Mouse (Mus musculus) frontal cortex, postnatal 14 days (tissue): ENCODE results near the gene Hspa12b.
"Not testable (repeated sequence)": the region's sequence is repeated elsewhere in the genome, so short reads cannot be mapped to it uniquely, and the experiment has no call there.

Source experiments
- DNase-seq, 2 experiments: peaks; one replicate each; pipeline ENCODE4 v3.0.0; 2022; ENCODE audit warnings: low spot score in 2 of 2

The Hspa12b gene

GRCm38 (mm10) chr2:131127161-131127730 is at the start of gene Hspa12b:
TSS of gene Hspa12b (plus strand) at chr2:131127280.
- DNase-seq, result no peak

GRCm38 (mm10) chr2:131080507-131080906 is 46.6 kb upstream of the Hspa12b start:
- no peak for DNase-seq

DNA sequence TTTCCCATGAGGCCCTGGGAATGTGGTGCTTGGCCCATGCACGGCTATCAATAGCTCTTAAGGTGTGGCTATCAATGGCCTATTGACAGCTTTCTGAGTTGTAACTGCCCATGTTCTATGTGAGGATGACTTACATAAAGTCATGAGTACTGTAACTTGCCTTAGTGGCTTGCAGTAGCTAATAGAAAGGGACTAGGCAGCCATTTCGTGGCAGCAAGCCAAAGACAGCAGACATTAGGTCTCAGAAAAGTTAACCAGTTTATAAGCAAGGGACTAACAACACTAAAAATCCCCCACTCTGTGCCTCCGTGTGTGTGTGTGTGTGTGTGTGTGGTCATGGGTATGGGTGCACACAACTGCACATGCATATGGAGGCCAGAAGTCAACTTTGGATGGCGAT is 42.9 kb upstream of the Hspa12b start:
- DNase-seq, result no peak

DNA sequence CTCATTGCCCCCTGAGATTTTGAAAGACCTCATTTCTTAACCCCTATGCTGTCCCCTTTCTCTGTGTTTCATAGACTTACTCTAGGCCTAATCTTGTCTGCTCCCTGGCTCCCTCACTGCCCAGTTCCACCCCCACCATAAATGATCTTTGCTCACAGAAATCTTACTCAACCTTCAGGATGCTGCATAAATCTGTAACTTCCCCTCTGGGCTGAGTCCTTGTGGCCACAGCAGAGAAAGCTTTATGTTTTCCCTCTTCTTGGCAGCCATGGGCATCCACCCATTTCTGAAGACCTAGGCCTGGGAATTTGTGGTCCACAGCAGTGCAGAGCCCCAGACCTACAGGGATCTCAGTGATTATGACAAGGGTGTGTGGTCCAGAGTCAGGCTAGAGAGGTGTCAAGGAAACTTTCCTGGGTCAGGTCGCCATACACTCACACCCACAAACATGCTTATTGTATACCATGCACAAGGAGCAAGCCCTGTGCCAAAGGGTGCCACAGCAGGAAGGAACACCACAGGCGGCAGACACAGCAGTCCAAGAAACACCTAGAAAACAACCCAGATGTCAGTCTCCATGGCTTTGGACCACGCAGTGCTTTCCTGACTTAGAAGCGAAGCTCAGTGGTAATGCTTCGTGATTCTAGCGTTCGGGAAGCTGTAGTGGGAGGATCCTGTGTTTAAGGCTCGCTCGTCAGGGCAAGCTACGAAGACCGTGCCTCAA is 40.3 kb upstream of the Hspa12b start, which contains the start of gene Siglec1:
Gene Siglec1, minus strand, starts transcription at position 99 of the 724 bp plus-strand sequence.
- DNase-seq, result no peak

- no peak for DNase-seq
Observed at GRCm38 (mm10) chr2:131088581-131088980, 38.5 kb upstream of the Hspa12b start.

DNA sequence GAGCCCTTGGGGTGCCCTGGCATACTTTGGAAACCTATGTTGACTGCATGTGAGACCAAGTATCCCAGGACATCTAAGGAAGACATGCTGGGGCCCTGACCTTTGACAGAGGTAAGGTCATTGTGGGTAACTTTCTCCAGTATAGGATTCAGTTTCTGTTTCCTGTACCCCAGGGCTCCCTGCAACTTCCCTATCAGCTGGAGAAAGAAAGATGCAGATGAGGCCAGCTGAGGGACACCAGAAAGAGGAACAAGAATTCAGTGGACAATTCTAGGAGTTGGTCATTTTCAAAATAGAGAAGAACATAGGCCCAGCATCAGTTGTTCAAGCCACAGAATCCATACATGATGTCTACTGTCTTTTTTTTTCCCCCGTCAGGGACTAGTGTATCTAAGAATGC is 37.4 kb upstream of the Hspa12b start:
- DNase-seq, result no peak

- DNase-seq, result no peak
Observed at GRCm38 (mm10) chr2:131090852-131091251, 36.2 kb upstream of the Hspa12b start.

- DNase-seq, result no peak
Observed at GRCm38 (mm10) chr2:131093577-131093976, 33.5 kb upstream of the Hspa12b start.

GRCm38 (mm10) chr2:131094823-131095222 is 32.3 kb upstream of the Hspa12b start:
- DNase-seq, result peak; percentile 61 to 74

GRCm38 (mm10) chr2:131096101-131096795 is 30.8 kb upstream of the Hspa12b start:
- no peak for DNase-seq

DNA sequence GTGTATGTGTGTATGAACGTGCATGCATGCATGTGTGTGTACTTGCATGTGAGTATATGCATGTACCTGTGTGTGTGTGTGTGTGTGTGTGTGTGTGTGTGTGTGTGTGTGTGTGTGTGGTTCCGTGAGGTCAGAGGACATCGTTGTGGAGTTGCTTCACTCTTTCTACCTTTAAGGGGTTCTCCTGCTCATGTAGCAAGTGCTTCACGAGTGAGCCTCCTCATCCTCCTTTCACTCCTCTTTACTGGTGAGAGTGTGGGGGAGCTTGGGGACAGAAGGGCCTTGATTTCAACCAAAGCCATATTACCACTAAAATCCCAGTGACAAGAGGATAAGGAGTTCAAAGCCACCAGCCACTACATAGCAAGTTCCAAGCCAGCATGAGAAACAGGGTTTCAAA is 30.0 kb upstream of the Hspa12b start:
- DNase-seq, result no peak

GRCm38 (mm10) chr2:131101530-131101929 is 25.6 kb upstream of the Hspa12b start:
- DNase-seq, result no peak

DNA sequence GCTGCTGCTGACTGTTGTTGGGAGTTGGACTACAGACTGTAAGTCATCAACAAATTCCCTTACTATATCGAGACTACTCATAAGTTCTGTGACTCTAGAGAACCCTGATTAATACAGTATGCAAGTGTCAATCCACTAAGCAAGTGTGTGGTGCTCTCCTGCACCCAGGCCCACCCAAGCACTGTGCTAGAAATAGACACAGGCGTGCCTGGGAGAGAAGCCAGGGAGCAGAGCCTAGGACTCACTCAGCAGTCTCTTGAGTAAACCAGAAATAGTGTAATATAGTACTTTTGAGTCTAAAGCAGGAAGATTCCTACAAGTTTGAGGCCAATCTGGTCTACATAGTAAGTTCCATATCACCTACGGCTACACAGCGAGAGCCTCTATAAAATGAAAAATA is 23.1 kb upstream of the Hspa12b start:
- no peak for DNase-seq

DNA sequence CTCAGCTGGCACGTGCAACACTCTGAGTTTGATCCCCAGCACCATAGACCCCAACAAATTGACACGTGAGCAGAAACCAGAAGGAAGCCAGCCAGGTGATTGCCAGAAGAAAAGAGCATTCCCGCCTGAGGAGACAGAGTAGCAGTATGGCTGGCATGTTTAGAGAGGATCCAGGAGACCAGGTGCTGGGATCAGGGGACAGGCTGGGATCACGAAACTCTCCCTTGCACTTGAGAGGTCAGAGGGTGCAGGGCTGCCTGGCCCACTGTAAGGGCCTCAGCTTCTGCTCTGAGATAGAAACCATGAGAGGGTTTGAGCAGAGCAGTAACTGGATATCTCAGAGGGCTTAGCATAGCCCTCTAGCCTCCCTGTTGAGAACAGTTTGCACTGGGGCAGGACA is 22.0 kb upstream of the Hspa12b start:
- not testable (repeated sequence) for DNase-seq

DNA sequence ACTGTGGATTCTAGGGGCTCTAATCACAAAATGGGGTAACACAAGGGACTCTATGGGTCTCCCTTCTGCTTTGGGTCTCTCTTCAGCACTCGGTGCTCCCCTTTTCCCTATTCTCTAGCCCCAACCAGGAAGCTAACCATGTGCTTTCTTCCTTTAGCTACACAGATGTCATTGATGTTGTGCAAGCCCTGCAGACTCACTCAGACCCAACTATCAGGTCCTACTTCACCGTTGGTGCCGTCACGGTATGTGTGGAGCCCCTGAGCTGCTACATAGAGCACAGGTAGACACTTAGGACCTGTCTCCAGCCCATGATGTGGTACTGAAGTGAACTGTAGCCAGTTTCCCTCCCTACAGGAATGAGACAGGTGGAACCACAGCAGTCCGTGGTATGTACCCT is 21.1 kb upstream of the Hspa12b start:
- no peak for DNase-seq

DNA sequence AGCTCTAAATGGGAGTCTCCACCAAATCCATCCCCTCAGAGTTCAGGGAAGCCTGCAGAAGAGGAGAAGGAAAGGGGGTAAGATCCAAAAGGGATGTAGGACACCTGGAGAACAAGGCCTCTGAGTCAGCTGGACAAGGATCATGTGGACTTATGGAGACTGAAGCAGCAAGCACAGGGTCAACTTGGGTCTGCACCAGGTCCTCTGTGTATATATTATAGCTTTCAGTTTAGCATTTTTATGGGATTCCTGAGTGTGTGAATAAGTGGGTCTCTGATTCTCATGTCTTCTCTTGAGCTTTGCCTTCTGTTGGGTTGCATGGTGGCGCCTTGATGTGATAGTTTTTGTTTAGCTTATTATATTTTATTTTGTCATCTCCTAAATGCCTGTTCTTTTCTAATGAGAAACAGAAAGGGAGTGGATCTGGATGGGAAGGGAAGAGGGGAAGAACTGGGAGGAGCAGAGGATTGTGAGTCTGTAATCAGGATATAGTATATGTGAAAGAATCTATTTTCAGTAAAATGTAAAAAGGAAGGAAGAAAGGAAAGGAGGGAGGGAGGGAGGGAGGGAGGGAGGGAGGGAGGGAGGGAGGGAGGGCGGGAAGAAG is 8.0 kb upstream of the Hspa12b start:
- DNase-seq, result no peak

- no peak for DNase-seq
Observed at GRCm38 (mm10) chr2:131124166-131124565, 2.9 kb upstream of the Hspa12b start.

- no peak for DNase-seq
Observed at GRCm38 (mm10) chr2:131125157-131125963, 1.7 kb upstream of the Hspa12b start.

- DNase-seq, result no peak
Observed at GRCm38 (mm10) chr2:131125964-131126815, 890 bp upstream of the Hspa12b start.

DNA sequence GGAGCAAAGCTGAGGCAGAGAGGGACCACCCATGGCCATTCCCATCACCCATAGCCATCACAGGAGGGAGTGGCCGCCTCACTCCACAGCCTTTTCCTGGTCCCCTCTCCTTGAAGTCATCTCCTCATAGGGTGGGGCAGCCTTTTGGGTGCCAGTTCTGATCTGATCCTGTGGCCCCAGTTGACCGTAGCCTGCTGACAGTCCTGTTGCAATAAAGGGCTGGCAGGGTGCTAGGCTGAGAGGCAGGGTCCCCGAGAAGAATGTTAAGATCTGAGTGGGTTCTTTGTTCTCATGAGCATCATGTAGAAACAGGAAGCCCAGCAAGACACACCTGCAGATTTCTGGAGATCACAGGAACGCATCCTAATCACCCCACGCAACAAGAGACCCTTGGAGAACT is 1.1 kb downstream of the Hspa12b start:
- no peak for DNase-seq
